ENCODE assay signal across 34 mouse cellular contexts in the genomic region with DNA sequence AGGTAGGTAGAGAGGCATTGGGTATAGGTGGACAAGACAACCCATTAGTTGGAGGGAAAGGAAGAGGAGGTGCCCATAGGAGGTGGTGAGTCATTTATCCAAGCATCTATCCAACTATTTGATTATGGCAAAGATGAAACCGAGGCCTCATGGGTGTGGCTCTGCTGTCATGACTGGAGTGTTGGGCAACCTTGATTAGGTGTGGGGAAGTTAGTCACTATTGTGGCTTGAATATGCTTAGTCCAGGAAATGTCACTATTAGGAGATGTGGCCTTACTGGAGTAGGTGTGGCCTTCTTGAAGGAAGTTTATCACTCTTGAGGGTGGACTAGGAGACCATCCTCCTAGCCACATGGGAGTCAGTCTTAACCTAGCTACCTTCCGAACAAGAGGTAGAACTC.
"Had no signal": no experiment of that assay in that cellular context is flagged by ENCODE, and none has a peak within 500 bp of the region (broad histone marks: within the 10 kb centered on the region; RNA-seq: fewer than 3 reads in every experiment).

No protein-coding gene starts in this region.

- H3K4me1 ChIP-seq: heart, embryonic 13.5 days; heart, embryonic 15.5 days; hindbrain, embryonic 13.5 days; hindbrain, embryonic 15.5 days; intestine, embryonic 15.5 days; kidney, embryonic 15.5 days had no signal

- H3K36me3 ChIP-seq: heart, embryonic 10.5 days; heart, embryonic 12.5 days; heart, embryonic 13.5 days; heart, embryonic 15.5 days; hindbrain, embryonic 10.5 days; hindbrain, embryonic 13.5 days; hindbrain, embryonic 15.5 days; intestine, embryonic 15.5 days; kidney, embryonic 15.5 days had no signal

- H3K27me3 ChIP-seq: hindbrain, embryonic 15.5 days had no signal

- H3K4me2 ChIP-seq: heart, embryonic 11.5 days; heart, embryonic 12.5 days; heart, embryonic 13.5 days; heart, embryonic 15.5 days; hindbrain, embryonic 13.5 days; hindbrain, embryonic 14.5 days; hindbrain, embryonic 15.5 days; intestine, embryonic 15.5 days; kidney, embryonic 15.5 days had no signal

- H3K27ac ChIP-seq: heart, embryonic 10.5 days; heart, embryonic 13.5 days; heart, embryonic 15.5 days; hindbrain, embryonic 10.5 days; hindbrain, embryonic 13.5 days; hindbrain, embryonic 14.5 days; hindbrain, embryonic 15.5 days; hindbrain, postnatal 0 days; intestine, embryonic 15.5 days; kidney, embryonic 15.5 days; kidney, postnatal 0 days; layer of hippocampus, adult 2 months had no signal

- H3K4me3 ChIP-seq: heart, embryonic 10.5 days; heart, embryonic 12.5 days; heart, embryonic 13.5 days; heart, embryonic 15.5 days; hindbrain, embryonic 10.5 days; hindbrain, embryonic 13.5 days; hindbrain, embryonic 15.5 days; intestine, embryonic 15.5 days; kidney, embryonic 15.5 days; layer of hippocampus, adult 2 months had no signal

- H3K9ac ChIP-seq: heart, embryonic 12.5 days; heart, embryonic 13.5 days; heart, embryonic 15.5 days; hindbrain, embryonic 13.5 days; hindbrain, embryonic 14.5 days; hindbrain, embryonic 15.5 days; intestine, embryonic 15.5 days; kidney, embryonic 15.5 days had no signal

- DNase-seq: heart, postnatal 10 days; heart, postnatal 14 days; heart, postnatal 36 days; heart, postnatal 4 days; kidney, adult 11 months; kidney, adult 18-20 months; kidney, adult 2 months; kidney, adult 8-10 months; kidney, adult 9 months; kidney, postnatal 10 days; kidney, postnatal 14 days; kidney, postnatal 25 days; kidney, postnatal 36 days; kidney, postnatal 4 days; layer of hippocampus, adult 9-11 months; layer of hippocampus, postnatal 36 days had no signal

- H3K9me3 ChIP-seq: heart, embryonic 10.5 days; heart, embryonic 12.5 days; heart, embryonic 13.5 days; heart, embryonic 15.5 days; hindbrain, embryonic 10.5 days; hindbrain, embryonic 15.5 days; intestine, embryonic 15.5 days; kidney, embryonic 15.5 days had no signal

- ATAC-seq: hindbrain, embryonic 16.5 days; hindbrain, postnatal 0 days; inflammation-experienced regulatory T-cells, adult 6 months; intestine, embryonic 15.5 days; intestine, embryonic 16.5 days; intestine, postnatal 0 days had no signal
